Mouse (Mus musculus) CH12.LX (cell line): Measurements from ENCODE around the gene Cdyl.

ENCODE experiments used
- BHLHE40 ChIP-seq: IDR thresholded peaks from 2 replicates; pipeline ENCODE4 v1.6.1; 2011; ENCODE audit warnings: mild to moderate bottlenecking, low read depth, low read length, improper control_type of control experiment
- CHD1 ChIP-seq: IDR thresholded peaks from 2 replicates; pipeline ENCODE4 v1.6.1; 2012; ENCODE audit warnings: low read depth, low read length, improper control_type of control experiment, inconsistent platforms
- CTCF ChIP-seq, 2 experiments: IDR thresholded peaks in 1 of 2; conservative IDR thresholded peaks in 1 of 2; 2 replicates each; pipeline ENCODE4 v1.5.1; 2011 to 2012; ENCODE audit warnings: low read depth in 2 of 2, low read length in 2 of 2, improper control_type of control experiment in 1 of 2, inconsistent platforms in 1 of 2, mild to moderate bottlenecking in 1 of 2, moderate library complexity in 1 of 2
- ELF1 ChIP-seq: IDR thresholded peaks from 2 replicates; pipeline ENCODE4 v1.6.1; 2014; ENCODE audit warnings: low read depth, mild to moderate bottlenecking, inconsistent platforms, low read length, improper control_type of control experiment
- EP300 ChIP-seq: IDR thresholded peaks from 2 replicates; pipeline ENCODE4 v1.6.1; 2011; ENCODE audit warnings: low read length, improper control_type of control experiment
- HCFC1 ChIP-seq: IDR thresholded peaks from 2 replicates; pipeline ENCODE4 v1.6.1; 2012; ENCODE audit warnings: low read depth, mild to moderate bottlenecking, inconsistent platforms, low read length, improper control_type of control experiment
- JUND ChIP-seq: conservative IDR thresholded peaks from 2 replicates; pipeline ENCODE4 v1.6.1; 2011; ENCODE audit warnings: low read depth, low read length, improper control_type of control experiment
- KAT2A ChIP-seq: IDR thresholded peaks from 2 replicates; pipeline ENCODE4 v1.6.1; 2012; ENCODE audit warnings: low read length, improper control_type of control experiment, inconsistent platforms; ENCODE audit not compliant: insufficient replicate concordance
- POLR2A ChIP-seq: IDR thresholded peaks from 2 replicates; pipeline ENCODE4 v1.6.1; 2011; ENCODE audit warnings: low read depth, mild to moderate bottlenecking, improper control_type of control experiment, low read length
- SIN3A ChIP-seq: IDR thresholded peaks from 2 replicates; pipeline ENCODE4 v1.6.1; 2012; ENCODE audit warnings: low read length, improper control_type of control experiment, inconsistent platforms
- SMC3 ChIP-seq: IDR thresholded peaks from 2 replicates; pipeline ENCODE4 v1.6.1; 2011; ENCODE audit warnings: low read depth, low read length, improper control_type of control experiment
- USF1 ChIP-seq: IDR thresholded peaks from 2 replicates; pipeline ENCODE4 v1.6.1; 2014; ENCODE audit warnings: low read depth, mild to moderate bottlenecking, inconsistent platforms, low read length, improper control_type of control experiment
- USF2 ChIP-seq: conservative IDR thresholded peaks from 2 replicates; pipeline ENCODE4 v1.6.1; 2011; ENCODE audit warnings: low read depth, low read length, improper control_type of control experiment
- ZKSCAN1 ChIP-seq: IDR thresholded peaks from 2 replicates; pipeline ENCODE4 v1.6.1; 2012; ENCODE audit warnings: low read depth, inconsistent platforms, low read length, improper control_type of control experiment, borderline replicate concordance

- TF ChIP-seq USF2, result no peak
- no peak for TF ChIP-seq ELF1
- TF ChIP-seq EP300, result no peak
- TF ChIP-seq ZKSCAN1, result no peak
- no peak for TF ChIP-seq USF1
- no peak for TF ChIP-seq CTCF (conservative IDR thresholded peaks at IDR 0.05 in 1 of 2, IDR thresholded peaks at IDR 0.05 in 1 of 2; ENCODE audit: low read depth in 2 of 2, low read length in 2 of 2)
- no peak for TF ChIP-seq SMC3
- no peak for TF ChIP-seq JUND
- TF ChIP-seq SIN3A, result no peak
- no peak for TF ChIP-seq HCFC1
- TF ChIP-seq POLR2A, result no peak
- no peak for TF ChIP-seq CHD1
- TF ChIP-seq BHLHE40, result no peak
- no peak for TF ChIP-seq KAT2A
Observed at GRCm38 (mm10) chr13:35669910-35670469, 10.4 kb downstream of the Cdyl start.
